Mouse (Mus musculus) erythroblast, embryonic 14.5 days (primary cell): ENCODE results near the gene U2af1l4.

Experiments
- GATA1 ChIP-seq: IDR thresholded peaks from 2 replicates; pipeline ENCODE4 v1.6.1; 2012; ENCODE audit warnings: low read length, inconsistent platforms, mixed read lengths
- TAL1 ChIP-seq: IDR thresholded peaks from 3 replicates; pipeline ENCODE4 v1.6.1; 2012; ENCODE audit warnings: low read length, inconsistent platforms, mixed read lengths

DNA sequence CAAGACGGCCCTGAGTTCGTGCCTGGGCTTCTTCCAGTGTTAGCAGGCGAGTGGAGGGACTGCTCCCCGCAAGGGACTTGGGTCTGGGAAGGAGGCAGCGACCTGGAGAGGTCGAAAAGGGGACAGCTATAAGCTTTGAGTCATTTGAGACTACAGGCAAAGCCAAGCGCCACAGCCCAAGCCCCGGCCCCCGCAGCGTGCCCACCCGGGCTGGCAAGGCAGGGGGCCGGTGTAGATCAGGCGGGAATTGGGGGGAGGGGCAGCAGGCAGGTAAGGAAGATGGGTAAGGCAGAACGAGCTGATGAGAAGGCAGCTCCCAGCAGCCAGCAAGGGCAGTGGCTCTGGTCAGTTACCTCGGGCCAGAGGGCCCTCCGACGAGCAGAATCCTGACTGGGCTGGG lies 36.7 kb upstream of the U2af1l4 start:
- TF ChIP-seq TAL1 (no peak), GATA1 (no peak)
